Mouse (Mus musculus) cerebellum, adult (tissue): ENCODE data around the gene Dusp10.

Source experiments
- ATAC-seq: cut with Nextera tagmentation; 2 replicates; pipeline ENCODE4 v1.9.2; 2017; ENCODE audit warnings: mild to moderate bottlenecking, moderate library complexity, mixed read lengths; ENCODE audit not compliant: insufficient number of reproducible peaks, low FRiP score, low TSS enrichment

Gene Dusp10

DNA sequence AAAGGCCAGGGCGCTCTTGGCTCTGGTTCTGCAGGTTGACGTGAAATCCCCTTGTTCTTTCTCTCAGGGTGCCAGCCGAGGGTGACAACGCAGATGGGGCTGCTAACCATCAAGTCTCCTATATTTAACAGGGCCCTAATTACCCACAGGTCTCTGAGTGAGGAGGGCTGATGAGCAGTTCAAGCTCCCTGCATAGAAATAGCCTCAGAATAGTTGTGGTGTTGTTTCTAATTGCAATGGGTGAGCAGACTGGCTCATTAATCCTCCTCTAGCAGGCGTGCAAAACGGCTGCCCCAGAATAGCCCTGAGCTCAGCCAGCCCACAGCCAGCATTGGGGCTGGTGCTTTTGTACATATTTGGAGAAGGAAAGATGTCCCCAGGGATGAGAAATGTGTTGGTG, 77.4 kb downstream of the Dusp10 start:
- ATAC-seq = no peak

DNA sequence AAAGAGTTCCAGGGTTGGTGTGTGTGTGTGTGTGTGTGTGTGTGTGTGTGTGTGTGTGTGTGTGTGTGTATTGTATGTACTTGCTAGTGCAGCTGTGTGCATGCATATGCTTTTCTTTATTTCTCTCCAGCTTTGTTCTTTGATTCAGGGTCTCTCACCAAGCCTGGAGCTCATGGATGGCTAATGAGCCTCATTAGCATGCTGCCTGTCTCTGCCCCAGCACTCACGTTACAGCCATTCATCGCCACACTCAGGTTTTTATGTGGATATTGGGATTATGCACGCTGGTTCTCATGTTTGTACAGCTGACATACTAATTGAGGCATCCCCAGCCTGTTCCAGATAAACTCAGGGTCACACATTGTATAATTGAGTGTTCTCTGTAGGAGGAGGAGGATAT, 81.8 kb downstream of the Dusp10 start:
- ATAC-seq = no peak

GRCm38 (mm10) chr1:184100414-184100813, 87.3 kb downstream of the Dusp10 start:
- ATAC-seq = no peak

GRCm38 (mm10) chr1:184100927-184101749, 88.0 kb downstream of the Dusp10 start:
- no peak for ATAC-seq

DNA sequence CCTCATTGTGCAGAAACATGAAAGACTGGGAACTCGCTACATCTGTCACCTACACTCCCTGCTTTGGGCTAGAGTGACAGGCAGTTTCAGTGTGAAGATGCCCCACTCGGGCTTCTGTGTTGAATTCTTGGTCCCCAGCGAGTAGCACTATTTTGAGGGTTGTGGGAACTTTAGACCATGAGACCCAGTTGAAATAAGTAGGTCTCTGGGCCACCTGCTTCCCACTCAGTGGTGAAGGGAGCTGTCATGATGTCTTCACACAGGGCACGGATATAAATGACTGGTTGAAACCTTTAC, 88.6 kb downstream of the Dusp10 start:
- ATAC-seq = no peak

DNA sequence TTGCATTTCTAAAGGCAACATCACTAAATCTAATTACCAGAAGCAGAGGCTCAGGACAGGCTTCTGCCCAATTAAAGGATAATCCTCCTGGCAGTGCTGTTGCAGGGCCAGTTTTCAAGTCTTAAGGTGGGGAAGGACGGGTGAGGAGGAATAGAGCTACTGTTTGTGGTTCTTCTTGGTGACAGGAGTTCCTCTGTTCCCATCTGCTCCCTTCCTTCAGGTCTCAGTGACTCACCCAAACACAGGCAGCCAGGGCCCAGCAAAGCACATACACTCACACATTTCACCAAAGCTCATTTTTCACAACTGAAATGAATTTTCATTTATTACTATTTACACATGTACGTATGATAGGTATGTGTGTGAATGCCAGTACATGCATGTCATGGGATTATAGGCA, 93.7 kb downstream of the Dusp10 start:
- ATAC-seq = no peak

GRCm38 (mm10) chr1:184107448-184107847, 94.3 kb downstream of the Dusp10 start:
- no peak for ATAC-seq

DNA sequence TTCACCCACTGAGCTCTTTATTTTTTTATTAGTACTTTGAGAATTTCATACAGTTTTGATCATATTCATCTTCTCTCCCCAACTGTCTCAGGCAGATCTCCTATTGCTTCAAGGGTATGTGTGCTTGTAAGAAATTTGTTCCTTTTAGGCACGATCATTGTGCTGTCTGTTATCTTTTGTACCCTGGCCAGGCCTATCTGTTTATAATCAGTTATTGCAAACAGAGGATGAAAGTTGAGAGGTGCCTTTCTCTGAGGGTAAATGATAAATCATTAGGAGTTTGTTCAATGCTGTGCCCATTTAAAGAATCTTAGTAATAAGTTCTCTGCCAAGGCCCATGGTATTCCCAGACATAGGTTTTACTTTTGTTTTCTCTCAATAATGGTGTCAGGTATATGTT, 95.2 kb downstream of the Dusp10 start:
- no peak for ATAC-seq

GRCm38 (mm10) chr1:184117586-184117985, 104.5 kb downstream of the Dusp10 start:
- ATAC-seq = no peak

- ATAC-seq = no peak
Observed at GRCm38 (mm10) chr1:184117991-184118390, 104.9 kb downstream of the Dusp10 start.

DNA sequence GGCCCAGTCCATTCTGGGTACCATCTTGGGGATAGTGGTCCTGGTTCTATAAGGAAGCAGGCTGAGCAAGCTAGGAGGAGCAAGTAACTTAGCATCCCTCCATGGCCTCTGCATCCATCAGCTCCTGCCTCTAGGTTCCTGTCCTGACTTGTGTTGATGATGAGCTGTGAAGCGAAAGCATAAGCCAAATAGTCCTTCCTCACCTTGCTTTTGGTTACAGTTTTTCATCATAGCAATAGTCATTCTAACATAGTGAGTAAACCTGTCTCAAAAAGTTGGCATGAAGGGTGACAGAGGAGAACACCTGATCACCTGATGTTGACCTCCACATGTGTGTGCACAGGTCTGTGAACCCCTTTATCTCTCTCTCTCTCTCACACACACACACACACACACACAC, 105.5 kb downstream of the Dusp10 start:
- ATAC-seq = no peak
